Mouse (Mus musculus): ENCODE results near the gene 1810030O07Rik.

DNA sequence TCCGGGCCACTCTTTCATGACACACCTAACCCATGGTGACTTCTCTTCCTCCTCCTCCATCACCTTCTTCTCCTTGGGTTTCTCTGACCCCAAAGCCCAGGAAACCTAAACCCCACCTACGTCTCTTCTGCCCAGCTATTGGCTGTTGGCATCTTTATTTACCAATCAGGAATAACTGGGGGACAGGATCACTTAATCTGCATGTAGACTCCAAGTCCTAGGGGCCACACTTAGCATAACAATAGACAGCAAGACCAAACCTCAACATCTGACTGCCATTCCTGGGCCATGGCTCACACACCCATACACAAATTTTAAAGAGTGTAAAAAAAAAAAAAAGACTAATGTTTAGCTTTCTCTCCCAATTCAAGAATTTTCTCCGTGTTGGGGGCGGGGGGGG lies 48.3 kb downstream of the 1810030O07Rik start:
- TF ChIP-seq CTCF (conservative IDR thresholded peaks at IDR 0.05; ENCODE audit: insufficient read depth, insufficient read length, low read depth, low read length) (no peak), POLR2A (IDR thresholded peaks at IDR 0.05; ENCODE audit: low read depth, low read length) (no peak)

Measured in kidney, adult 2 months (tissue).